Mouse (Mus musculus): ENCODE results near the gene Slc5a4b. TPM values are rescaled to one million over a fixed set of nuclear protein-coding genes. Genes with fewer than 3 reads are reported as not detected.
"Not testable (repeated sequence)": the region's sequence is repeated elsewhere in the genome, so short reads cannot be mapped to it uniquely, and the experiment has no call there.

Slc5a4b gene
- total RNA-seq (2021), result not detected
- long read RNA-seq, experiment 1, result 0 reads
- long read RNA-seq, experiment 2, result 0 reads

DNA sequence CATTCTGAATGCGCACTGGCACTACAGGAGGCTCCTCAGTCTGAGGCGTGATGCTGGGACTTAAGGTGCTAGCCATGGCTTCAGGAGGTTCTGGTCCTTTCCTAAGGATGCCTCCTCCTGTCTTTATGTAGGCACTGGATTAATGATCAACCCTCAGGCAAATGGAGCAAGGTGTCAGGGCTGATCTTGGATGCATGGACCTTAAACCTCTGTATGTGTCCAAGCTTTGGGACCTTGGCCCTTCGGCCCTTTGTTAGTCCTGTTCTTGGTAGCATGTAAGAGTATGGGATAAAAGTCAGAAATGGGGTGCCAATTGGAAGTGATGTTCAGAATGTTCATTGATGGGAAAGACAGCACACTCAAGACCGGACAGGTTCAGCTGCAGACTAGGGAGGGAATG lies at the start of gene Slc5a4b:
Gene Slc5a4b (minus strand): TSS at position 101 of the 400 bp plus-strand sequence.
- DNase-seq, result no peak
- intact Hi-C loops (cut with DNase I; ENCODE audit: low total_unique reads), result no loop called here

DNA sequence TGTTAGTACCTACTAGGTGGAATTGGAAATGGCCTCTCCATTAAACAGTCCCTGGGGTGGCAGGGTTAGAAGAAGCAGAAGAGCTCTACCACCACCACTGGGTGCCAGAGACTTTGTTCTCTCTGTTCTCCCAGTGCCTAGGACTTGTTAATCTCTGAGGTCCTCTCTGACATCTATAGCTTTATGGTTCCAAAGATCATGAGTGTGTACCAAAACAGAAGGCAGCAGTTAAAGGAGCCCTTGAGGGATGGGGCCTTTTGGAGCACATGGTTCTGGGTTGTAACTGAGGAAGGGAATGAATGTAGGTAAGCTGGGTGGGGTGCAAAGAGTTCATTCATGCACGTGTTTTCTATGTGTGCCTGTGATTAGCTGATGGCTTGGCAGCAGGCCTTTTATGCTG lies 47.2 kb upstream of the Slc5a4b start:
- no peak for DNase-seq
- intact Hi-C loops (cut with DNase I; ENCODE audit: low total_unique reads), result no loop called here

DNA sequence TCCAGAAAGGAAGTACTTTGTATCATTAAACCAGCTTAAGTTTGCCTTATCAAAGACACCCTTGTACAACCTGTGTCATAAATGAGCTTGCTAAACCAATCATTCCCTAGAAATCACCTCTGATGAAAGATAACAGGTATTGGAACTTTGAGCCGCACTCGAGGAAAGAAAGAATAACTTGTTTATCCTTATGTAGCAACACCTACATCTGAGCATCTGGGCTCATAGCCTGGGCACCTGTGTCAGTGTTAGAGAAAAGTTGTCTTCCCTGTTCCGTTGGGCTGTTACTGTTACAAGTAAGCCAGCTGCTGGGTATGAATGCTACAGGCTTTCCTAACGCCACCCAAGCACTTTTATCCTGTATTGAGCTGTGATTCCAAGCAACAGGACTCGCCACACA lies 46.8 kb upstream of the Slc5a4b start:
- intact Hi-C loops (cut with DNase I; ENCODE audit: low total_unique reads), result no loop called here
- no peak for DNase-seq

DNA sequence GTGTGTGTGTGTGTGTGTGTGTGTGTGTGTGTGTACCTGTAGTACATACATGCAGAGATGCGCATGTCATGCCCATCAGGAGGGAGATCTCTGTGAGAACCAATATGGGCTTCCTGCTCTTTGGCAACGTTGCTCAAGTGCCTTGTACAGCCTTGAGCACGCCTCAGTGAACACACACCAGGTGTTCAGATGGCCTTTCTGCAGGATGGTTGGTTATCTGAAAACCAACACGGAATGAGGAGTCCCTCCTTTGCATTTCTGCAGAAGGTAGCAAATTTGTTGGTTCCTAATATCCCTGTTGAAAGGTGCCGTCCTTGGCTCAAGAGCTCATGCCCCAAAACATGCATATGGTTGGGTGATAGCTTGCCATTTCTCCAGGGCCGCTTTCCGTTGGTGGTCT lies 45.1 kb upstream of the Slc5a4b start:
- DNase-seq, result no peak
- intact Hi-C loops (cut with DNase I; ENCODE audit: low total_unique reads), result no loop called here

DNA sequence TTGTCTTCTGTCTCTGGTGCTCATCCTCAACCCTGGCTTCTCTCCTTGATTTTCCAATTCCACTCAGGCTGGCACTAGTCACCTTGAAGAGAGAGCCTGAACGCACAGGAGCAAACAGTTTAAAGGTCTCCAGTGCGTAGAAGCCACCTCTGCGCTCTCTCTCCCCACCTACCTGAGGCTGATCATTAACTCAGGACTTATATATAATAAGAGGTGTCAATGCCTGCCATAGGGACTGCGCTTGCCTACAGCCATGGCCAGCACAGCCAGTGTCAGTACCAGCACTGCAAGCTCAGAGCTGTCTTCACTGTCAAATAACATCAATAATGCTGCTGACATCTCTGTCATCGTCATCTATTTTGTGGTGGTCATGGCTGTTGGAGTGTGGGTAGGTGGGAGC lies 36.5 kb upstream of the Slc5a4b start, which contains the start of gene Slc5a4a:
Gene Slc5a4a (plus strand): TSS at position 174 of the 400 bp plus-strand sequence.
- intact Hi-C loops (cut with DNase I; ENCODE audit: low total_unique reads), result no loop called here
- DNase-seq, result no peak

DNA sequence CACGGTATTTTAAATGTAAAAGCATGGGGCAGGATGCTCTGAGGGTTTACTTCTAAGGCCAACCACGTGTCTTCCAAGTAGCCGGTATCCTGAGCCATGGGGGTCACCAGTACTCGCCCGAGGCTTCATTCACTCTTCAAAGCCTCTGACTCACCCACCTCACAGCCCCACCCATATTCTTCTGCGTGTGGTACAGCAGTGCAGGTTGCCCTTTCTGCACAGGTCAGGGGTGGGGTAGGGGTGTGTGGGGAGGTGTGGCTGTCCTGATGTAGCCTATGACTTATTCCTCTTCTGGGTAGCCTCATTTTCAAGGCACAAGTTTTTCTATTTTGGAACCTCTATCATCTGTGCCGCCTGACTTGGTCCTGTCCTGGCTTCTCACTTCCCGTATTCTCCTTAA lies 36.1 kb upstream of the Slc5a4b start:
- DNase-seq, result no peak
- intact Hi-C loops (cut with DNase I; ENCODE audit: low total_unique reads), result no loop called here

DNA sequence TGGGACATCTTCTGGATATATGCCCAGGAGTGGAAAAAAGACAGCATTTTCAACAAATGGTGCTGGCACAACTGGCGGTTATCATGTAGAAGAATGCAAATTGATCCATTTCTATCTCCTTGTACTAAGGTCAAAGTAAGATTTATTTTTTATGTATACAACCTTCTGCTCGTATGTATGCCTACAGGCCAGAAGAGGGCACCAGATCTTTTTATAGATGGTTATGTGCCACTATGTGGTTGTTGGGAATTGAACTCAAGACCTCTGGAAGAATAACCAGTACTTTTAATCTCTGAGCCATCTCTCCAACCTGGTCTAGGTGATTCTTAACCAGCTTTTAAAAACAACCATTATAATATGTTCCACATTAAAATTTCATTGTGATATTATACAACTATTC lies 25.6 kb upstream of the Slc5a4b start:
- intact Hi-C loops (cut with DNase I; ENCODE audit: low total_unique reads), result no loop called here
- no peak for DNase-seq

DNA sequence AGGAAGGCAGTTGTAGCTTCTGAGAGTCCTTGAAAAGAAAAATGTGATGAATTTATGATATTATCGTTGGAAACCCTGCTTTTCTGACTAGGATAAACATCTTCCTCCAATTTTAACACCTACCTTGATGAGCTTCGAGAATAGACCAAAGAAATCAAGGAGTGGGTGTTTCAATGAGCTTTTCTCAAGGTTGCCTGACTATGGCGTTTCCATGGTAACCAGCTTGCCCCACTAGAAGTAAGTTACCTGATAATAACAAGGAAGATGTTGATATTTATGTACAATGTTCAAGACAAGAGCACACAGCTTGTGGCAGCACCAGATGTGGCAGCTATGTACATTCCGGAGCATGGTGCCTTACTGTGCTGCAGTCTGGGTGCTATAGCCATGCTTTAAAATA lies 21.7 kb upstream of the Slc5a4b start:
- intact Hi-C loops (cut with DNase I; ENCODE audit: low total_unique reads), result no loop called here
- DNase-seq, result no peak

DNA sequence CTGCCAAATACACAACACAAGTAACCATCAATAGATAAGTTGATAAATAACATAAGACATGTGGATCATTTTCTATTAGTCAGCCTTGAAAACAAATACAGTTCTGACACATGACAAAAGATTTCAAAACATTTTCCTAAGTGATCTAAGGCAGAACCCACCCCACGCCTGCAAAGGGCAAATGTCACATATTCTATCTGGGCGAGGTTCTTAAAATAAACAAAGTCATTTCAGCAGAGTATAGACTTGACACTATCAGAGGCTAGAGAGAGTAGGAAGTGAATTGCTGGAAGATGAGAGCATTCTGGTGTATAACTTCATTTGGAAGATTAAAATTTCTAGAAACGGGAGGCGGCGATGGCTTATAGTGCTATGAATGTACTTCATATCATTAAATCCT lies 10.7 kb upstream of the Slc5a4b start:
- DNase-seq, result no peak
- intact Hi-C loops (cut with DNase I; ENCODE audit: low total_unique reads), result no loop called here

DNA sequence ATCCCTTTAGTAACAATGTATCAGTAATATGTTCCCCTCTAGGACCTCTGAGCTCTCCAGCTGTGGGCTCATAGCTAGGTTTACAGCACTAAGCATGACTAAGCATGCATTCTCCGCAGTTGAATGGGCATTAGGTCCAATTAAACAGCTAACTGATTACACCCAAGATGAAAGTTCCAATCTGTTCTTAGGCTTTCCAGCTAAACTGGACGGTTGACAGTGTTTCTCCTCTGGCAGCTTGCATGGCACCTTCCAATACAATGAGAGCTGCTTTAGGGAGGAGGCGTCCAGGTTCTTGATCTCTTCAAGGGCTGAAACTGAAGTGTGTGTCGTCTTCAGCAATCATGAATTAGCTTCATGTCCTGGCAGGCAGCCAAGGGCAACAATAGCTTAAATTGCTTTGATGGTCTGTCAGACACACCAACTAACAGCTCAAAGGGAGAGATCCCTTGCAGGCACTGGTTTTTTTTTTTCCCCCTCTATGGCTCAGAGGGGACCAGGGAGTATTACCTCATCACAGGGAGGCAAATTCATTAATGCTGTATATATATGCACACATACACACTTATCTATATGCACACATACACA lies 9.5 kb upstream of the Slc5a4b start:
- DNase-seq, result no peak
- intact Hi-C loops (cut with DNase I; ENCODE audit: low total_unique reads), result no loop called here

DNA sequence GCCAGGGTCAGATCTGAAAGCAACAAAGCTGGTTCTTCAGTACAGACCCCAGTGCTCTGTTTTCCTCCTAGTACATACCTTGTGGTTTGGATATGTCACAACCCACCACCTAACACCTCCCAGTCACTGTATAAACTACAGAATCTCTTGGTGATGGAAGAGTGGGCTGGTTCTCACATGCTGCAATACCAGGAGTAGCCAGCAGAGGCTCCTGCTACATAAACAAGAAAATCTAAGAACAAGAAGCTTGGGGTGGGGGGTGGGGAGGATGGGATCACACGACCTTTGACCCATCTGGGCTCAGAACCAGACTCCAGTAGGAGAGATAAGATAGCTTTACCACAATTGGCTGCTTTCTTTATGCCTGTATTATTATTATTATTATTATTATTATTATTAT lies 8.0 kb upstream of the Slc5a4b start:
- no peak for DNase-seq
- intact Hi-C loops (cut with DNase I; ENCODE audit: low total_unique reads), result no loop called here

DNA sequence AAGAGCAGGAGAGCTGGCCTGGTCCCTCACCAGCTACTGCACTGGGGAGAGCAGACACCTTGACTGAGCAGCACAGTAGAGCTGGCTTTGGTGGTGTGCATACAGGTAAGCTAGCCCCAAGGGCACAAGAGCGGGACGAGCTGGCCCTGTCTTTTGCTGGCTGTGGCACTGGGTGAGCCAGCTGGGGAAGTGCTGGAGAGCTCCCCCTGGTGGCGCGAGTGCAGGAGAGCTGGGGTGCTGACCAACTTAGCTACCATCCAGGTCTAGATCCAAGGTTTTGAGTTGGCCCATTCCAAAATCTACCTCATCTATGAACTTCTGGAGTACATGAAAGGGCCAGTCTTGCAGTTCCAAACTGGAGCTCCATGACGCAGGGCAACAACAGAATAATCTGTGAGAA lies 7.2 kb upstream of the Slc5a4b start:
- peak; percentile 54 for DNase-seq
- intact Hi-C loops (cut with DNase I; ENCODE audit: low total_unique reads), result no loop called here

DNA sequence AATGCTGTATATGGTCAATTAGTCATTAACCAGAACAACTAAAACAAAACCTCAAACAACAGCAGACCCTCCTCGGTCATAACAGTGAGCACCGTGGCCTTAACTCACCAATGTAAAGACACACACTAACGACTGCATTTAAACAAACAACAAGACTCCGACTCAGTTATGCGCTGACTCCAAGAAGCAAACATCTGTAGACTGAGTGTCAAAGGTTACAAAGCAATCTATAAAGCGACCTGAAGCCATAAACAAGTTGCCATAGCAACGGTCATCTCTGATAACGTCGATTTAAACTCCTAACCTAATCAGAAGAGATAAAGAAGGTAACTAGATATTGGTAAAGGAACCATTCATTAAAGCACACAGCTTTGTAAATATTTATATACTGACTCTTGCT lies 13.4 kb downstream of the Slc5a4b start:
- intact Hi-C loops (cut with DNase I; ENCODE audit: low total_unique reads), result no loop called here
- no peak for DNase-seq

DNA sequence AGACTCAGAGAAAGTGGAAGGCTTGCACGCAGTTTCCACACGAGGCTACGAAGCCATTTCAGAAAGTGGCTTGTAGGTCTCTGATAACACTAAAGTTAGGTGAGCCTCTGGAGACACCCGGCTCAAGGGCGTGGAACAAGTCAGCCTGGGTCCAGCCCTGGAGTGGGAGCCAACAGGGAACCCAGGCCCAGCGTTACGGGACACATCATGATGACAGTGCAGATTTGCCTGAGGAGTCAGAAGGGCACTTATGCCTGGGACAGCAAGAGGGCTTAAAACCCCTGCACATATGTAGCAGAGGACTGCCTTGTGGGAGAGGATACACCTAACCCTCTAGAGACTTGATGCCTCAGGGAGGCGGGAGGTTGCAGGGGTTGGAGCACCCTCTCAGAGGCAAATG lies 14.2 kb downstream of the Slc5a4b start:
- intact Hi-C loops (cut with DNase I; ENCODE audit: low total_unique reads), result no loop called here
- DNase-seq, result no peak

DNA sequence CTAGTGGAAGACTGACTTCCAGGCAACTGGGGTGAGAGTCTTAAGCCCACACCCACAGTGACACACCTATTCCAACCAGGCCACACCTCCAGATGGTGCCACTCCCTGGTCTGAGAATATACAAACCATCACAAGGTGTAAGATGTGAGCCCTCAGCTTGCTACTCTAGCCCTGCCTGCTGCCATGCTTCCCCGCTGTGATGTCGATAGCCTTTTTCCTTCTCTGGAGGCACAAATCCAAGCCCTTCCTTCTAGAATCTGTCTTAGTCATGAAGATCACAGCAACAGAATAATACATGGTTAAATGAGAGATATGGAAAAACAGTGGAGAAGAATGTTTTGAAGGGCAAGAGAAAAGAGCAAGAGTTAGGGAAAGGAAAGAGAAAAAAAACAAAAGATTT lies 33.8 kb downstream of the Slc5a4b start:
- DNase-seq; intact Hi-C loops (cut with DNase I; ENCODE audit: low total_unique reads): not testable (repeated sequence)

DNA sequence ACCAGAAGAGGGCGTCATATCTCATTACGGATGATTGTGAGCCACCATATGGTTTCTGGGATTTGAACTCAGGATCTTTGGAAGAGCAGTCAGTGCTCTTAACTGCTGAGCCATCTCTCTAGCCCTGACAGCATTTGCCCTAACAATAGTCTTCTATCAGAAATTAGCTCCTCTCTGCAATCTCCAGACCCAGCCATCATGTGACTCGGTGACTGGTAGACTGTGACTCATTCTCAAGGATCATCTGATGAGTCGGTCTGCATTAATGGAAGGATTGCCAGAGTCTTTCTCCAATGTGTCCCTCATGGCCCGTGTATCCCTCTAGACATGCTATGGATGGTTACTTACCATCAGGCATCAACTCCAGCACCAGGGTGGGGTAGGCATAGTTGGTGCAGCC lies 38.7 kb downstream of the Slc5a4b start:
- intact Hi-C loops (cut with DNase I; ENCODE audit: low total_unique reads), result not testable (repeated sequence)

DNA sequence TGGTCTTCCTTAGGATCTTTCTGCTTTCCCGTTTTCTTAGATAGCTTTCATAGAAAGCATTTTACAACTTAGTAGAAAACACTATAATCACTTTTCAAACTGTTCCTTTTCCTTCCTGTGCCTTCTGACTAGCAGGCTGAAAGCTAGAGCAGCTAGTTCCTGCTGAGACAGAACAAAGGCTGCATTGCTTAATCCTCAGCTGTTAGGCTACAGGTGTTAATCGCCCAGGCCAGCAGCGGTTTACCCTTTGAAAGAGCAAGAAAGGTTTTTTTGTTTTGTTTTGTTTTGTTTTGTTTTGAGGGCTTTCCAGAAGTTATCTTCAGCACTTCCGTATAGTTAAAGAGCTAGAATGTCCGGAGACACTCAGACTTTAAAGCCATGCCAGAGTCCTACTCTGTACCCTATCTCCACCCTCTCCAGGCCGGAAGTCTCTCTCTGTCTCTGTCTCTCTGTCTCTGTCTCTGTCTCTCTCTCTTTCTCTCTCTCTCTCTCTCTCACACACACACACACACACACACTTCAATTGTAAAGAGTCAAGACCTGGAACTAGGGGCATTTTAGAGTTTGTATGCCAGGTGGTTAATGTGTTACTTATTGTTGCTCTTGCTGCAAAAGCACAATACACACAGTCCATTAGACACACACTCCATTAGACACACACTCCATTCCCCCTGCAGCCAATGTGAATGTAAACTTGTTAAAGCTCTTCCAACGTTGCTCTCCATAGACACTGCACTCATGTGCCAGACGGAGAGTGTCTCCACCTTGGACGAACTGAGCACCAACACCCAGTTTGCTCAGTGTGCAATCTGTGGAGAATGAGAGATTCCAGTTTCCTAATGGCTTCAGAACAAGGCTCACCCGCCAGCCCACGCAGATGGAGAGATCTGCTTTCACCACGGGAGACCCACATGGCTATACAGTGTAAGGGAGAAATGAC lies 42.8 kb downstream of the Slc5a4b start:
- no peak for DNase-seq
- intact Hi-C loops (cut with DNase I; ENCODE audit: low total_unique reads), result no loop called here

More for the DNA sequence above, 38.7 kb downstream of the Slc5a4b start:
- not testable (repeated sequence) for DNase-seq

DNA sequence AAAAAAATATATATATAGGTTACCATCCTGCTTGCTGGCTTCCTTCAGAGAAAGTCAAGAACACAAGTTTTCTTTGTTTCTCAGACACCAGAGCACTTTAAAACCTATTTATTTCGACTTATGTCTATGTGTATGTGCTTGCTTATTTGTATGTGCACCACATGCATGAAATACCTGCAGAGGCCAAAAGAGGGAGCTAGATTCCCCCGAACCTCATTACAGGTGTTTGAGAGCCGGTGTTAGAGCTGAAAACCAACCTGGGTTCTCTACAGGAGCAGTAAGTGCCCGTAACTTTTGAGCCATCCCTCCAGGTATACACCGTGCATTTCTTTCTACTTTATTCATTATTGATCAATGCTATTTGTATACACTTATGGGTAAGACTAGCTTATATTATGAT lies 48.3 kb downstream of the Slc5a4b start:
- no peak for DNase-seq
- intact Hi-C loops (cut with DNase I; ENCODE audit: low total_unique reads), result no loop called here

DNA sequence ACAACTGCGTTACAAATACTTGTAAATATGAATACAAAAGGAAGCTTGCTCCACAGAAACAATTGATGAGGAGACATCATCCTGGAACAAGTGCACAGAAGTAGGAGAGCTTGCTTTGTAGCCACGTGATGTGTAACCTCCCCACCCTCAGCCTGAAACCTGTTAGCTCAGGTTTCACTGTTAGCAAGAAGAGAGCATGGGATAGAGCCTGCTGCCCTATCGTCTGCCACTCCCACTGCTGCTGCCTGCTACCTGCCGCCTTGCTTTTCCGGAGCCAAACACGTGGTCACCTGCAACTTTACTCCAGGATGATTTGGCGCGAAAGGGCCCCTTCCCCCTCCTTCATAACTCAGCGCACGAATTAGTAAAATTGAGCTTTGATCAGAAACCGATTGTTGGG lies 58.9 kb downstream of the Slc5a4b start:
- intact Hi-C loops (cut with DNase I; ENCODE audit: low total_unique reads), result no loop called here

DNA sequence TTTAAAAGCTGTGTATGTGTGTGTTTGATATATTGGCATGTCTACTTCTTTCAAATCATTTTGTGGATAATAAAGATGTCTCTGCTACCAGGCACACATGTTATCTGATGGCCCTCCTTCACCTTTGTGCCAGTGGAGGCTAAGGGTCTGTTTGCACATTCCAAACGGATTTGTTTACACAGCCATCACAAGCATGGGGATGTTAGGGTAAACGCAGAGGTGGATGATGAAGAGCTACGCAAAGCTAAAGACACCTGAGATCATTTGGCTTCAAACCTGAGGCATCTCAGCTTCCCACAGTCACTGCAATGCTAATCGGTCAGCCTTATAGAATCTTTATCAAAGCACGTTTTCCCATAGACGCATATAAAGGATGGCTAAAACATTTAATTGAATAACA lies 61.8 kb downstream of the Slc5a4b start:
- DNase-seq, result no peak
- intact Hi-C loops (cut with DNase I; ENCODE audit: low total_unique reads), result no loop called here

More for the DNA sequence above, 58.9 kb downstream of the Slc5a4b start:
- no peak for DNase-seq
